In the genomic region with DNA sequence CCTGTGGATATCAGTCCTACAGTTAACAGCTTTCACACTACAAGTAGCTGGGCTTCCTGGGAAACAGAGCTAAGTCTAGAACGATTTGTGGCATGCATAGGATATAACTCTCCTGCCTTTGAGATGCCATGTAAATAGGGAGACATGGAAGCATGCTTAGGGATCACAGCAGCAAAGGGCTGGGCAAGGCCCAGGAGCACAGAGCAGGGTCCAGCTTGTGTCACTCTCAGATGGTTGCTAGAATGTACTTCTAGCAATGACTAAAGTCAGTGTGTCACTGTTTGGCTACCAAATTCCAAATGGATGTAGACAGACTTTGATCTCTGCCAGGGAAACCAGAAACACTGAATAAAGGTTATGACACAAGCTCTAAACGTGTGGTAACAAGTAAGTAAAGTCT, we compare ENCODE assay signal across 30 mouse cellular contexts.
A peak's percentile ranks its signal among the peaks of the same experiment; 100 is the strongest.
DNase-seq lines count a peak whose midpoint lies in the region; ATAC-seq and TF ChIP-seq lines count a peak whose summit lies in the region.
"Had no signal": no experiment of that assay in that cellular context is flagged by ENCODE, and none has a peak within 500 bp of the region (broad histone marks: within the 10 kb centered on the region; RNA-seq: fewer than 3 reads in every experiment).

No protein-coding gene starts in this region.

- H3K27ac ChIP-seq in liver, adult 2 months (replicated peaks; ENCODE audit: insufficient read depth, low read depth, low read length): no peak overlapping the region
- H3K27ac ChIP-seq in liver, embryonic 12.5 days: no peak overlapping the region
- no peak overlapping the region for H3K27ac ChIP-seq in intestine, embryonic 16.5 days (ENCODE audit: low read length)
- H3K27ac ChIP-seq in midbrain, postnatal 0 days (ENCODE audit: low read depth, low read length): no peak overlapping the region
- H3K27ac ChIP-seq: embryonic facial prominence, embryonic 10.5 days; embryonic facial prominence, embryonic 13.5 days; forebrain, embryonic 12.5 days; forebrain, embryonic 15.5 days; hindbrain, embryonic 14.5 days; hindbrain, postnatal 0 days had no signal

- DNase-seq in heart, adult 11 months: peak; percentile 72
- no peak for DNase-seq in heart, adult 8-10 months (ENCODE audit: low spot score)
- peak; percentile 38 for DNase-seq in liver, adult 2 months (ENCODE audit: extremely low read depth, low read depth, low spot score)
- peak; percentile 11 for DNase-seq in 3134 (ENCODE audit: extremely low read depth, insufficient read length, low spot score)
- no peak for DNase-seq in midbrain, postnatal 0 days (ENCODE audit: low spot score)
- no peak for DNase-seq in urinary bladder, postnatal 14 days (ENCODE audit: low spot score)
- DNase-seq: adrenal gland, adult 2 months; adrenal gland, postnatal 14 days; B cell, adult 2 months; cerebellum, adult 11 months; cerebellum, adult 2 months; cerebellum, adult 9-11 months; cerebellum, postnatal 25 days; embryo, embryonic 11 days; gastrocnemius, postnatal 10 days; gastrocnemius, postnatal 36 days; heart, postnatal 36 days had no signal

- H3K4me1 ChIP-seq in liver, adult 2 months (ENCODE audit: control insufficient read depth, insufficient read depth, low read length): 0 out of 2 replicates have a peak, but pooled peaks cover 2% of the 10 kb centered on the region
- H3K4me1 ChIP-seq in liver, embryonic 12.5 days: no peaks in the 10 kb centered on the region
- H3K4me1 ChIP-seq in intestine, embryonic 16.5 days (ENCODE audit: control insufficient read depth, insufficient read depth, low read length): no peaks in the 10 kb centered on the region
- H3K4me1 ChIP-seq in midbrain, postnatal 0 days (ENCODE audit: insufficient read depth, low read length): no peaks in the 10 kb centered on the region
- H3K4me1 ChIP-seq: embryonic facial prominence, embryonic 13.5 days; forebrain, embryonic 15.5 days had no signal

- TF ChIP-seq POLR2A in liver, adult 2 months (IDR thresholded peaks at IDR 0.05; ENCODE audit: extremely low read depth, insufficient read depth, low read length): no peak

- H3K4me3 ChIP-seq in liver, adult 2 months (ENCODE audit: insufficient read depth, low read depth, low read length): no peak overlapping the region
- no peak overlapping the region for H3K4me3 ChIP-seq in liver, embryonic 12.5 days
- H3K4me3 ChIP-seq in intestine, embryonic 16.5 days (ENCODE audit: low read length): no peak overlapping the region
- H3K4me3 ChIP-seq in midbrain, postnatal 0 days (ENCODE audit: low read depth, low read length): no peak overlapping the region
- H3K4me3 ChIP-seq: embryonic facial prominence, embryonic 10.5 days; embryonic facial prominence, embryonic 13.5 days; erythroblast, embryonic 14.5 days; forebrain, embryonic 12.5 days; forebrain, embryonic 15.5 days had no signal

- no peak for TF ChIP-seq CTCF in liver, adult 2 months (IDR thresholded peaks at IDR 0.05; ENCODE audit: low read depth, low read length)
- TF ChIP-seq CTCF in midbrain, postnatal 0 days (IDR thresholded peaks at IDR 0.05): no peak

- H3K9ac ChIP-seq in liver, adult 2 months (ENCODE audit: low read depth, low read length): no peak overlapping the region
- no peak overlapping the region for H3K9ac ChIP-seq in liver, embryonic 12.5 days
- no peak overlapping the region for H3K9ac ChIP-seq in intestine, embryonic 16.5 days (ENCODE audit: low read depth, low read length)
- H3K9ac ChIP-seq in midbrain, postnatal 0 days (replicated peaks; ENCODE audit: low read length, poor library complexity, severe bottlenecking): no peak overlapping the region
- H3K9ac ChIP-seq: embryonic facial prominence, embryonic 13.5 days; forebrain, embryonic 12.5 days; forebrain, embryonic 15.5 days; hindbrain, embryonic 14.5 days had no signal

- WGBS in liver, adult 2 months: 45% methylated on average over 2 of the region's 2 CpGs
- 44% methylated on average over 2 of the region's 2 CpGs for WGBS in liver, embryonic 12.5 days (ENCODE audit: insufficient replicate concordance)
- WGBS in intestine, embryonic 16.5 days: 69% methylated on average over 2 of the region's 2 CpGs
- WGBS in midbrain, postnatal 0 days: 76% methylated on average over 2 of the region's 2 CpGs

- no peak overlapping the region for H3K4me2 ChIP-seq in liver, embryonic 12.5 days
- no peak overlapping the region for H3K4me2 ChIP-seq in intestine, embryonic 16.5 days (ENCODE audit: low read depth, low read length)
- no peak overlapping the region for H3K4me2 ChIP-seq in midbrain, postnatal 0 days (ENCODE audit: low read depth, low read length, poor library complexity, severe bottlenecking)
- H3K4me2 ChIP-seq: embryonic facial prominence, embryonic 13.5 days; forebrain, embryonic 12.5 days; forebrain, embryonic 15.5 days; hindbrain, embryonic 14.5 days had no signal

- no peaks in the 10 kb centered on the region for H3K27me3 ChIP-seq in liver, adult 2 months (ENCODE audit: control insufficient read depth, insufficient read depth, low read length)
- H3K27me3 ChIP-seq in liver, embryonic 12.5 days (replicated peaks): no peaks in the 10 kb centered on the region
- no peaks in the 10 kb centered on the region for H3K27me3 ChIP-seq in intestine, embryonic 16.5 days (replicated peaks; ENCODE audit: control insufficient read depth, insufficient read depth, low read length)
- H3K27me3 ChIP-seq in midbrain, postnatal 0 days (ENCODE audit: insufficient read depth, low read length): no peaks in the 10 kb centered on the region
- H3K27me3 ChIP-seq: CH12.LX; embryonic facial prominence, embryonic 13.5 days; forebrain, embryonic 12.5 days; forebrain, embryonic 15.5 days; Patski had no signal

- H3K9me3 ChIP-seq in liver, embryonic 12.5 days (replicated peaks): no peaks in the 10 kb centered on the region
- H3K9me3 ChIP-seq in intestine, embryonic 16.5 days (ENCODE audit: control insufficient read depth, low read length): no peaks in the 10 kb centered on the region
- no peaks in the 10 kb centered on the region for H3K9me3 ChIP-seq in midbrain, postnatal 0 days (ENCODE audit: low read length)
- H3K9me3 ChIP-seq: embryonic facial prominence, embryonic 10.5 days; embryonic facial prominence, embryonic 13.5 days; forebrain, embryonic 12.5 days; forebrain, embryonic 15.5 days; G1E had no signal

- H3K79me2 ChIP-seq in liver, adult 2 months (ENCODE audit: control insufficient read depth, insufficient read depth, low read length): no peaks in the 10 kb centered on the region

- ATAC-seq in liver, embryonic 12.5 days: no peak
- peak; percentile 42; the same call in 1 of the 2 replicates for ATAC-seq in intestine, embryonic 16.5 days
- no peak for ATAC-seq in midbrain, postnatal 0 days (ENCODE audit: low FRiP score)
- ATAC-seq: forebrain, embryonic 15.5 days; hindbrain, postnatal 0 days; inflammation-experienced regulatory T-cells, adult 6 months; Patski had no signal

- no peaks in the 10 kb centered on the region for H3K36me3 ChIP-seq in liver, adult 2 months (ENCODE audit: control insufficient read depth, insufficient read depth, low read length)
- H3K36me3 ChIP-seq in liver, embryonic 12.5 days: no peaks in the 10 kb centered on the region
- no peaks in the 10 kb centered on the region for H3K36me3 ChIP-seq in intestine, embryonic 16.5 days (ENCODE audit: control insufficient read depth, insufficient read depth, low read length)
- H3K36me3 ChIP-seq in midbrain, postnatal 0 days (ENCODE audit: insufficient read depth, low read length): no peaks in the 10 kb centered on the region
- H3K36me3 ChIP-seq: embryonic facial prominence, embryonic 10.5 days; embryonic facial prominence, embryonic 13.5 days; forebrain, embryonic 12.5 days; forebrain, embryonic 15.5 days; G1E had no signal

Comparison
In these comparisons a context has a peak if more than half of its experiments do, and no peak if none do; other contexts are left out.
1. DNase-seq: peak in heart, adult 11 months (single experiment), liver, adult 2 months (single experiment) and 3134 (single experiment); none in heart, adult 8-10 months (single experiment), midbrain, postnatal 0 days (single experiment) and urinary bladder, postnatal 14 days (single experiment).